Mouse (Mus musculus): ENCODE results near the gene 2310022A10Rik. TPM values are rescaled to one million over a fixed set of nuclear protein-coding genes. Genes with fewer than 3 reads are reported as not detected.

Gene 2310022A10Rik
- 40.7 and 41.5 TPM in 2 replicates for polyA plus RNA-seq (2015; fragmentation: Nextera tagmentation; extraction: Ambion mirVana)

- Histone ChIP-seq H3K9me3 (replicated peaks; ENCODE audit: control insufficient read depth, low read length) (no peaks in the 10 kb centered on the region), H3K27ac (ENCODE audit: low read length) (peak within 1 kb of the TSS; percentile 40), H3K4me3 (ENCODE audit: low read length) (peak within 1 kb of the TSS; percentile 86), H3K27me3 (ENCODE audit: control insufficient read depth, insufficient read depth, low read length) (no peaks in the 10 kb centered on the region), H3K4me2 (ENCODE audit: low read depth, low read length) (peak within 1 kb of the TSS; percentile 74), H3K36me3 (ENCODE audit: control insufficient read depth, insufficient read depth) (peaks cover 4% of the 10 kb centered on the region), H3K9ac (ENCODE audit: low read length) (peak within 1 kb of the TSS; percentile 82), H3K4me1 (ENCODE audit: control insufficient read depth, insufficient read depth, low read length) (peaks cover 8% of the 10 kb centered on the region)
- under 1% methylated on average over 41 of the region's 41 CpGs for WGBS
- peak; percentile 99 for ATAC-seq (replicated peaks; ENCODE audit: extremely low read depth, insufficient read depth, low FRiP score)
Observed at GRCm38 (mm10) chr7:27552931-27553513, at the start of gene 2310022A10Rik, which contains the start of gene Pld3. TSS of gene 2310022A10Rik (plus strand) at chr7:27553233. TSS of gene Pld3 (minus strand) at chr7:27553218.

GRCm38 (mm10) chr7:27506765-27507370 lies 46.2 kb upstream of the 2310022A10Rik start:
- peak overlapping the region; percentile 100 for H3K27ac ChIP-seq (ENCODE audit: low read length)
- H3K4me1 ChIP-seq (ENCODE audit: control insufficient read depth, insufficient read depth, low read length), result peaks cover 17% of the 10 kb centered on the region
- 27% methylated on average over 9 of the region's 9 CpGs for WGBS
- H3K4me2 ChIP-seq (ENCODE audit: low read depth, low read length), result peak overlapping the region; percentile 80
- peak overlapping the region; percentile 77 for H3K4me3 ChIP-seq (ENCODE audit: low read length)
- peak overlapping the region; percentile 79 for H3K9ac ChIP-seq (ENCODE audit: low read length)
- H3K27me3 ChIP-seq (ENCODE audit: control insufficient read depth, insufficient read depth, low read length), result no peaks in the 10 kb centered on the region
- ATAC-seq (replicated peaks; ENCODE audit: extremely low read depth, insufficient read depth, low FRiP score), result no peak
- no peaks in the 10 kb centered on the region for H3K36me3 ChIP-seq (ENCODE audit: control insufficient read depth, insufficient read depth)
- no peaks in the 10 kb centered on the region for H3K9me3 ChIP-seq (replicated peaks; ENCODE audit: control insufficient read depth, low read length)

- under 1% methylated on average over 54 of the region's 54 CpGs for WGBS
- Histone ChIP-seq H3K9ac (ENCODE audit: low read length) (peak overlapping the region; percentile 79), H3K27me3 (ENCODE audit: control insufficient read depth, insufficient read depth, low read length) (no peaks in the 10 kb centered on the region), H3K27ac (ENCODE audit: low read length) (peak overlapping the region; percentile 100), H3K4me1 (ENCODE audit: control insufficient read depth, insufficient read depth, low read length) (peaks cover 17% of the 10 kb centered on the region), H3K4me3 (ENCODE audit: low read length) (peak overlapping the region; percentile 77), H3K36me3 (ENCODE audit: control insufficient read depth, insufficient read depth) (no peaks in the 10 kb centered on the region), H3K9me3 (replicated peaks; ENCODE audit: control insufficient read depth, low read length) (no peaks in the 10 kb centered on the region), H3K4me2 (ENCODE audit: low read depth, low read length) (peak overlapping the region; percentile 80)
- peak; percentile 93 for ATAC-seq (replicated peaks; ENCODE audit: extremely low read depth, insufficient read depth, low FRiP score)
Observed at GRCm38 (mm10) chr7:27507711-27508647, 45.1 kb upstream of the 2310022A10Rik start.

- no peaks in the 10 kb centered on the region for H3K9me3 ChIP-seq (replicated peaks; ENCODE audit: control insufficient read depth, low read length)
- no peaks in the 10 kb centered on the region for H3K36me3 ChIP-seq (ENCODE audit: control insufficient read depth, insufficient read depth)
- H3K27ac ChIP-seq (ENCODE audit: low read length), result peak overlapping the region; percentile 100
- ATAC-seq (replicated peaks; ENCODE audit: extremely low read depth, insufficient read depth, low FRiP score), result peak; percentile 63
- H3K4me3 ChIP-seq (ENCODE audit: low read length), result peak overlapping the region; percentile 77
- H3K4me1 ChIP-seq (ENCODE audit: control insufficient read depth, insufficient read depth, low read length), result peaks cover 17% of the 10 kb centered on the region
- no peaks in the 10 kb centered on the region for H3K27me3 ChIP-seq (ENCODE audit: control insufficient read depth, insufficient read depth, low read length)
- WGBS, result 19% methylated on average over 6 of the region's 6 CpGs
- H3K9ac ChIP-seq (ENCODE audit: low read length), result 0 out of 2 replicates have a peak overlapping the region, but pooled peaks have one; percentile 23
- H3K4me2 ChIP-seq (ENCODE audit: low read depth, low read length), result peak overlapping the region; percentile 80
Observed at GRCm38 (mm10) chr7:27508648-27509005, 44.4 kb upstream of the 2310022A10Rik start.

- Histone ChIP-seq H3K4me2 (ENCODE audit: low read depth, low read length) (no peak overlapping the region), H3K27me3 (ENCODE audit: control insufficient read depth, insufficient read depth, low read length) (no peaks in the 10 kb centered on the region), H3K27ac (ENCODE audit: low read length) (no peak overlapping the region), H3K4me1 (ENCODE audit: control insufficient read depth, insufficient read depth, low read length) (peaks cover 17% of the 10 kb centered on the region), H3K9ac (ENCODE audit: low read length) (no peak overlapping the region), H3K4me3 (ENCODE audit: low read length) (no peak overlapping the region), H3K36me3 (ENCODE audit: control insufficient read depth, insufficient read depth) (no peaks in the 10 kb centered on the region), H3K9me3 (replicated peaks; ENCODE audit: control insufficient read depth, low read length) (no peaks in the 10 kb centered on the region)
- ATAC-seq (replicated peaks; ENCODE audit: extremely low read depth, insufficient read depth, low FRiP score), result no peak
- 90% methylated on average over 2 of the region's 2 CpGs for WGBS
Observed at GRCm38 (mm10) chr7:27510809-27511208, 42.2 kb upstream of the 2310022A10Rik start.

- H3K36me3 ChIP-seq (ENCODE audit: control insufficient read depth, insufficient read depth), result no peaks in the 10 kb centered on the region
- H3K4me1 ChIP-seq (ENCODE audit: control insufficient read depth, insufficient read depth, low read length), result no peaks in the 10 kb centered on the region
- no peaks in the 10 kb centered on the region for H3K9me3 ChIP-seq (replicated peaks; ENCODE audit: control insufficient read depth, low read length)
- H3K9ac ChIP-seq (ENCODE audit: low read length), result no peak overlapping the region
- no peak overlapping the region for H3K27ac ChIP-seq (ENCODE audit: low read length)
- H3K27me3 ChIP-seq (ENCODE audit: control insufficient read depth, insufficient read depth, low read length), result no peaks in the 10 kb centered on the region
- no peak for ATAC-seq (replicated peaks; ENCODE audit: extremely low read depth, insufficient read depth, low FRiP score)
- no peak overlapping the region for H3K4me3 ChIP-seq (ENCODE audit: low read length)
- no peak overlapping the region for H3K4me2 ChIP-seq (ENCODE audit: low read depth, low read length)
- WGBS, result 73% methylated on average over 9 of the region's 9 CpGs
Observed at GRCm38 (mm10) chr7:27514961-27515360, 38.1 kb upstream of the 2310022A10Rik start.

- Histone ChIP-seq H3K4me1 (ENCODE audit: control insufficient read depth, insufficient read depth, low read length) (no peaks in the 10 kb centered on the region), H3K36me3 (ENCODE audit: control insufficient read depth, insufficient read depth) (no peaks in the 10 kb centered on the region), H3K27ac (ENCODE audit: low read length) (no peak overlapping the region), H3K9me3 (replicated peaks; ENCODE audit: control insufficient read depth, low read length) (no peaks in the 10 kb centered on the region), H3K27me3 (ENCODE audit: control insufficient read depth, insufficient read depth, low read length) (no peaks in the 10 kb centered on the region), H3K4me3 (ENCODE audit: low read length) (no peak overlapping the region), H3K4me2 (ENCODE audit: low read depth, low read length) (no peak overlapping the region), H3K9ac (ENCODE audit: low read length) (no peak overlapping the region)
- 79% methylated on average over 9 of the region's 9 CpGs for WGBS
- no peak for ATAC-seq (replicated peaks; ENCODE audit: extremely low read depth, insufficient read depth, low FRiP score)
Observed at GRCm38 (mm10) chr7:27518314-27518713, 34.7 kb upstream of the 2310022A10Rik start.

GRCm38 (mm10) chr7:27520104-27520503 lies 32.9 kb upstream of the 2310022A10Rik start:
- Histone ChIP-seq H3K4me3 (ENCODE audit: low read length) (no peak overlapping the region), H3K27ac (ENCODE audit: low read length) (no peak overlapping the region), H3K4me1 (ENCODE audit: control insufficient read depth, insufficient read depth, low read length) (no peaks in the 10 kb centered on the region), H3K36me3 (ENCODE audit: control insufficient read depth, insufficient read depth) (no peaks in the 10 kb centered on the region), H3K9ac (ENCODE audit: low read length) (no peak overlapping the region), H3K4me2 (ENCODE audit: low read depth, low read length) (no peak overlapping the region), H3K27me3 (ENCODE audit: control insufficient read depth, insufficient read depth, low read length) (no peaks in the 10 kb centered on the region), H3K9me3 (replicated peaks; ENCODE audit: control insufficient read depth, low read length) (no peaks in the 10 kb centered on the region)
- no peak for ATAC-seq (replicated peaks; ENCODE audit: extremely low read depth, insufficient read depth, low FRiP score)

Measured in heart, embryonic 16.5 days (tissue).